Mouse (Mus musculus): ENCODE measurements around the gene Yars.

Yars gene

DNA sequence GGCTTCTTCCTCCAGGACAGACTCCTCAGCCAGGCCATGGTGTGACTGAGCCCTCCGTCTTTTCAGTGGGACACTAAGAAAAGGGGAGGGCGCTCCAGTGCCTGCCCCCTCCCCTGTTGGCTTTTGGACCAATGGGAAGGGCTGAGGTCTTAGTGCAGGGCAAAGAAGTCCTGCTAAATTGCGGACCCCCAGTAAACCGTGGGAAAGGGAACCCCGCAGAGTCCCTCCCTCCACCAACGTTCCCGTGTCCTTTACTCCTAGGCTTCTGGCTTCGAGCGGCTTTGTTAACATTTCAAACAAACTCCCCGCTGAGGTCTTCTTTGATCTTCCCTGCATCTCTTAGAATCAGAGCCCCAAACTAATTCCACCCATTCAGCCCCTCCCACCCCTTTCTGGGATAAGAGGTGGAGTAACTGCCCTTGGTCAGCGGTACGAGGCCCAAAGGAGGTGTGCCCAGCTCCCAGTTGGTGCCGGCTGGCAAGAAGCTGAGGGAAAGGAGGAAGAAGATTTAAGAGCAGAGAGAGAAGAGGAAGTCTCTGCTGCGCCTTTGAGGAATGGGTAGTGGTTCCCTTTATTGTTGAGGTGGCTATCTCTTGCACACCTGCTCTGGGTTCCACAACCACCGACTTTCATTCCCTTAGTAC is 62.0 kb downstream of the Yars start:
- DNase-seq (ENCODE audit: low spot score in 2 of 2): no peak

- no peak for DNase-seq (ENCODE audit: low spot score in 2 of 2)
These were observed 62.9 kb downstream of the Yars start for GRCm38 (mm10) chr4:129252492-129252891.

DNA sequence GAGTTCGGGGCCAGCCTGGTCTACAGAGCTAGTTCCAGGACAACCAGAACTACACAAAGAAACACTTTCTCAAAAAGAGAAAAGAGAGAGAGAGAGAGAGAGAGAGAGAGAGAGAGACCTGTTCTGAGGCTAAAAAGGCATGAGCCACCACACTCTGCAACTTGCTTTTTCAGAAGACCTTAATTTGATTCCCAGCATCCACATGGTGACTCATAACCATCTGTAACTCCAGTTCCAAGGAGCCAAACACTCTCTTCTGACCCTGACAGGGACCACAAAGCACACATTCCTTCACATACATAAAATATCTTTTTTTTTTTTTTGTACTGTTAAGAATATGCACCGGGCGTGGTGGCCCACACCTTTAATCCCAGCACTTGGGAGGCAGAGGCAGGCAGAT is 65.0 kb downstream of the Yars start:
- no peak for DNase-seq (ENCODE audit: low spot score in 2 of 2)

- DNase-seq (ENCODE audit: low spot score in 2 of 2): no peak
These were observed 67.2 kb downstream of the Yars start for GRCm38 (mm10) chr4:129256450-129257380.

GRCm38 (mm10) chr4:129259101-129259500 is 69.5 kb downstream of the Yars start:
- no peak for DNase-seq (ENCODE audit: low spot score in 2 of 2)

DNA sequence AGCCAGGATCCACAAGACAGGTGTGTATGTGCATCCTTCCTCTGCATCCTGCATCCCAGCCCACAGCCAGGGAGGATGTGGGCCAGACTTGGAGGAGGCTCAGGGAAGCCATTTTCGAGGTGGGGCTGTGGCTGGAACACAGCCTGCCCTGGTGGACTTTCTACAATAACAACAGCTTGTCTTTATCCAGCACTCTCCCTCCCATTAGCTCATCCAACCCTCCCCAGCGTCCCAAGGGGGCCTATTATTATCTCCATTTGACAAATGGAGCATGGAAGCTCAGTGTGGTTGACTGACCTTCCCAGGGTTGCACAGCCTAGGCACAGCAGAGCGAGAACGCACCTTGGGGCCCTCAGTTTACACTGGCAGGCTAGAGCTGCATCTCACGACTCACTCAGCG is 71.1 kb downstream of the Yars start:
- no peak for DNase-seq (ENCODE audit: low spot score in 2 of 2)

DNA sequence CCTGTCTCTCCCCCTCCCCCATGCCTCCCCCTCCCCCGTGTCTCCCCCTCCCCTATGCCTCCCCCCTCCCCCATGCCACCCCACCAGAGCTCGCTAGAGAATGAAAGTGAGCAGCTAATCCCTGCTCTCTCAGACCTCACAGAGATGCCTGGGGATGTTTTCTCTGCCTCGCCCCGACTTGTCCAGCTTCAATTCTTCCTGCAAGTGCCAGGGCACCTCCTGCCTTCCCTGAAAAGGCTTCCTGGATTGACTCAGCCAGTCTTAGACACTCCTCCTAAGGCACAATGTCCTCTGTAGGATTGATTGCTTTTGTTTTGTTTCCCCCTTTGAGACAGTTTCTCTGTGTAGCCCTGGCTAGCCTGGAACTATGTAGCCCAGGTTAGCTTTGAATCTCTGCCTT is 71.6 kb downstream of the Yars start, which contains the start of gene C77080:
TSS of gene C77080 (minus strand) at position 209 of the 400 bp plus-strand sequence.
- no peak for DNase-seq (ENCODE audit: low spot score in 2 of 2)

GRCm38 (mm10) chr4:129263225-129264021 is 73.9 kb downstream of the Yars start:
- DNase-seq (ENCODE audit: low spot score in 2 of 2): peak; percentile 66 to 67

- no peak for DNase-seq (ENCODE audit: low spot score in 2 of 2)
These were observed 76.6 kb downstream of the Yars start for GRCm38 (mm10) chr4:129266191-129266590.

DNA sequence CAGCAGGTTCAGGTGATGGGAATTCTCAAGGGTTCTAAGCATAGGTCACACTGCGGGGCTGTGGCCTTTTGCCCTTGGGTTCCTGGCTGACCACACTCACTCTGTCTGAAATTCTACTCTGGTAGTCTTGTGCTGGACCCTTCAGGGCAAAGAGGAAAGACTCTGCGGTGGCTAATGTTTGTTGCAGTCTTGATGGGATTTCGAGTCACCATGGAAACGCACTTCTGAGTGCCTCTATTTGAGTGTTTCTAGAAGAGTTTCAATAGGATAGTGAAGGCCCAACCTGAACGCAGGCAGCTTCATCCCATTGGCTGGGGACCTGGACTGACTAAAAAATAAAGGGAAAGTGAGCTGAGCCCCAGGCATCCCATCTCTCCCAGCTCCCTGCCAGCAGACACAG is 77.3 kb downstream of the Yars start:
- no peak for DNase-seq (ENCODE audit: low spot score in 2 of 2)

DNA sequence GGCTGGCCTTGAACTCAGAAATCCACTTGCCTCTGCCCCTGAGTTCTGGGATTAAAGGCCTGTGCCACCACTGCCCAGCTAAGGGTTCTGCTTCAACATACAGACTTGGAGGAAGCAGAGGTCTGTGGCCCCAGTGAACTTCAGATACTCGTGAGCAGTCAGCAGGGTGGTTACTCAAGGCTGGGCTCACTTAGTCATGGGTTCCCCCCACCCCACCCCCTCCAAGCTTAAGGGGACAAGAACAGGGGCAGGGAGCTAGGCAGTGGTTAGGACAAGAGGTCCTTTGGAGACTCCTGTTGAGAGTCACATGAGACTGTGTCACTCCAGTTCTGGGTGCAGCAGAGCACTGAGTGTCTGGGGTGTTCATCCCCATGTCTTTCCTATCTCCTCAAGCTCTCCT is 79.1 kb downstream of the Yars start:
- DNase-seq (ENCODE audit: low spot score in 2 of 2): no peak
